12 mouse cellular contexts compared by ENCODE assay signal in genomic region chr10:39991155-39991554, GRCm38 (mm10). TPM values are rescaled to one million over a fixed set of nuclear protein-coding genes. Genes with fewer than 3 reads are reported as not detected.
A peak's percentile ranks its signal among the peaks of the same experiment; 100 is the strongest.
DNase-seq lines count a peak whose midpoint lies in the region; ATAC-seq and TF ChIP-seq lines count a peak whose summit lies in the region.
"Had no signal": no experiment of that assay in that cellular context is flagged by ENCODE, and none has a peak within 500 bp of the region (broad histone marks: within the 10 kb centered on the region; RNA-seq: fewer than 3 reads in every experiment).

No protein-coding gene starts in this region.

- H3K36me3 ChIP-seq in intestine, embryonic 16.5 days (ENCODE audit: control insufficient read depth, insufficient read depth, low read length) = no peaks in the 10 kb centered on the region
- no peaks in the 10 kb centered on the region for H3K36me3 ChIP-seq in intestine, postnatal 0 days (ENCODE audit: control insufficient read depth, insufficient read depth)
- H3K36me3 ChIP-seq in kidney, embryonic 16.5 days (ENCODE audit: insufficient read depth, low read length) = no peaks in the 10 kb centered on the region
- no peaks in the 10 kb centered on the region for H3K36me3 ChIP-seq in liver, embryonic 14.5 days (replicated peaks; ENCODE audit: control insufficient read depth, insufficient read depth, low read depth)
- no peaks in the 10 kb centered on the region for H3K36me3 ChIP-seq in forebrain, embryonic 15.5 days
- H3K36me3 ChIP-seq: hindbrain, embryonic 10.5 days had no signal

- H3K4me2 ChIP-seq in intestine, embryonic 16.5 days (ENCODE audit: low read depth, low read length) = no peak overlapping the region
- H3K4me2 ChIP-seq in intestine, postnatal 0 days (replicated peaks; ENCODE audit: low read depth) = no peak overlapping the region
- no peak overlapping the region for H3K4me2 ChIP-seq in kidney, embryonic 16.5 days (replicated peaks; ENCODE audit: low read depth, low read length)
- no peak overlapping the region for H3K4me2 ChIP-seq in liver, embryonic 14.5 days (ENCODE audit: low read depth)
- H3K4me2 ChIP-seq in forebrain, embryonic 15.5 days (replicated peaks) = no peak overlapping the region

- no peaks in the 10 kb centered on the region for H3K27me3 ChIP-seq in intestine, embryonic 16.5 days (replicated peaks; ENCODE audit: control insufficient read depth, insufficient read depth, low read length)
- no peaks in the 10 kb centered on the region for H3K27me3 ChIP-seq in intestine, postnatal 0 days (replicated peaks; ENCODE audit: control insufficient read depth, insufficient read depth, low read length)
- H3K27me3 ChIP-seq in kidney, embryonic 16.5 days (ENCODE audit: insufficient read depth, low read length) = no peaks in the 10 kb centered on the region
- no peaks in the 10 kb centered on the region for H3K27me3 ChIP-seq in liver, embryonic 14.5 days (ENCODE audit: control insufficient read depth, insufficient read depth, low read length)
- H3K27me3 ChIP-seq in forebrain, embryonic 15.5 days = no peaks in the 10 kb centered on the region

- TF ChIP-seq CTCF in intestine, postnatal 0 days (IDR thresholded peaks at IDR 0.05; ENCODE audit: low read depth) = no peak
- no peak for TF ChIP-seq CTCF in liver, embryonic 14.5 days (IDR thresholded peaks at IDR 0.05; ENCODE audit: low read depth)

- WGBS in intestine, embryonic 16.5 days = 48% methylated on average over 4 of the region's 4 CpGs
- WGBS in intestine, postnatal 0 days = 25% methylated on average over 4 of the region's 4 CpGs
- WGBS in kidney, embryonic 16.5 days = 53% methylated on average over 4 of the region's 4 CpGs
- WGBS in liver, embryonic 14.5 days (ENCODE audit: insufficient replicate concordance) = 19% methylated on average over 4 of the region's 4 CpGs
- WGBS in forebrain, embryonic 15.5 days = 91% methylated on average over 4 of the region's 4 CpGs

- H3K9me3 ChIP-seq in intestine, embryonic 16.5 days (ENCODE audit: control insufficient read depth, low read length) = no peaks in the 10 kb centered on the region
- H3K9me3 ChIP-seq in intestine, postnatal 0 days (ENCODE audit: control insufficient read depth) = no peaks in the 10 kb centered on the region
- peaks cover 12% of the 10 kb centered on the region for H3K9me3 ChIP-seq in kidney, embryonic 16.5 days (ENCODE audit: low read length)
- H3K9me3 ChIP-seq in liver, embryonic 14.5 days (ENCODE audit: control insufficient read depth, low read length) = no peaks in the 10 kb centered on the region
- H3K9me3 ChIP-seq in forebrain, embryonic 15.5 days = no peaks in the 10 kb centered on the region

- H3K27ac ChIP-seq in intestine, embryonic 16.5 days (ENCODE audit: low read length) = no peak overlapping the region
- H3K27ac ChIP-seq in intestine, postnatal 0 days (ENCODE audit: low read depth, low read length) = no peak overlapping the region
- peak overlapping the region; percentile 16; the same call in 1 of the 2 replicates for H3K27ac ChIP-seq in kidney, embryonic 16.5 days (ENCODE audit: low read length)
- no peak overlapping the region for H3K27ac ChIP-seq in liver, embryonic 14.5 days
- H3K27ac ChIP-seq in forebrain, embryonic 15.5 days (replicated peaks) = no peak overlapping the region
- H3K27ac ChIP-seq: hindbrain, embryonic 10.5 days; macrophage had no signal

- H3K9ac ChIP-seq in intestine, embryonic 16.5 days (ENCODE audit: low read depth, low read length) = no peak overlapping the region
- no peak overlapping the region for H3K9ac ChIP-seq in intestine, postnatal 0 days (ENCODE audit: low read depth, low read length)
- no peak overlapping the region for H3K9ac ChIP-seq in kidney, embryonic 16.5 days (replicated peaks; ENCODE audit: low read length)
- H3K9ac ChIP-seq in liver, embryonic 14.5 days (replicated peaks) = no peak overlapping the region
- H3K9ac ChIP-seq in forebrain, embryonic 15.5 days (replicated peaks) = no peak overlapping the region

- DNase-seq in liver, embryonic 14.5 days (ENCODE audit: low read depth in 3 of 3, low spot score in 3 of 3) = peak; percentile 32 to 41 (median 37)
- DNase-seq in thymus, postnatal 36 days = peak; percentile 33 to 45
- DNase-seq in layer of hippocampus, postnatal 36 days = no peak
- DNase-seq in frontal cortex, adult 2 months (ENCODE audit: extremely low spot score in 1 of 2, low spot score in 1 of 2) = no peak
- DNase-seq: cerebellum, postnatal 36 days had no signal

- peak; percentile 85 for TF ChIP-seq EP300 in liver, embryonic 14.5 days (IDR thresholded peaks at IDR 0.05; ENCODE audit: low read depth)

- ATAC-seq in intestine, embryonic 16.5 days = peak; percentile 46; the same call in 1 of the 2 replicates
- ATAC-seq in intestine, postnatal 0 days = no peak
- 0 out of 2 replicates have a peak, but pooled peaks have one; percentile 50 for ATAC-seq in kidney, embryonic 16.5 days (ENCODE audit: low FRiP score, low TSS enrichment)
- peak; percentile 65; the same call in 1 of the 2 replicates for ATAC-seq in liver, embryonic 14.5 days (ENCODE audit: insufficient read depth)
- no peak for ATAC-seq in forebrain, embryonic 15.5 days (replicated peaks)

- H3K4me3 ChIP-seq in intestine, embryonic 16.5 days (ENCODE audit: low read length) = no peak overlapping the region
- H3K4me3 ChIP-seq in intestine, postnatal 0 days (ENCODE audit: low read depth, low read length) = no peak overlapping the region
- H3K4me3 ChIP-seq in kidney, embryonic 16.5 days (ENCODE audit: low read length) = no peak overlapping the region
- H3K4me3 ChIP-seq in liver, embryonic 14.5 days (ENCODE audit: insufficient read depth in 1 of 2, low read depth in 2 of 2, low read length in 2 of 2) = no peak overlapping the region
- H3K4me3 ChIP-seq in forebrain, embryonic 15.5 days = no peak overlapping the region
- H3K4me3 ChIP-seq: hindbrain, embryonic 10.5 days had no signal

- H3K4me1 ChIP-seq in intestine, embryonic 16.5 days (ENCODE audit: control insufficient read depth, insufficient read depth, low read length) = no peaks in the 10 kb centered on the region
- no peaks in the 10 kb centered on the region for H3K4me1 ChIP-seq in intestine, postnatal 0 days (replicated peaks; ENCODE audit: control insufficient read depth, insufficient read depth, low read length)
- H3K4me1 ChIP-seq in kidney, embryonic 16.5 days (ENCODE audit: insufficient read depth, low read length) = no peaks in the 10 kb centered on the region; the same call in 1 of the 2 replicates
- H3K4me1 ChIP-seq in liver, embryonic 14.5 days (replicated peaks; ENCODE audit: control insufficient read depth in 2 of 2, insufficient read depth in 2 of 2, low read length in 1 of 2) = peaks cover 0 to 12% of the 10 kb centered on the region in 2 experiments; a peak in 2 of 4 replicates
- no peaks in the 10 kb centered on the region for H3K4me1 ChIP-seq in forebrain, embryonic 15.5 days
- H3K4me1 ChIP-seq: hindbrain, embryonic 10.5 days had no signal

RNA-seq across cellular contexts. Expression of gene Mfsd4b5, which starts 4.7 kb away (rescaled TPM):
- 0.29 and 0.43 TPM in 2 replicates for polyA plus RNA-seq in intestine, embryonic 16.5 days (2015; fragmentation: Nextera tagmentation; extraction: Ambion mirVana)
- 0.47 and 0.52 TPM in 2 replicates for polyA plus RNA-seq in intestine, postnatal 0 days (2015; fragmentation: Nextera tagmentation; extraction: Ambion mirVana)
- polyA plus RNA-seq in kidney, embryonic 16.5 days (2015; fragmentation: Nextera tagmentation; extraction: Ambion mirVana) = 7.0 and 7.5 TPM in 2 replicates
- 0.09 and 0.15 TPM in 2 replicates for polyA plus RNA-seq in liver, embryonic 14.5 days (2012; rRNA removed)
- polyA plus RNA-seq in liver, embryonic 14.5 days (2014; fragmentation: Nextera tagmentation; extraction: Ambion mirVana) = 0.04 TPM in 1 of 2 replicates, not detected in the other
- polyA plus RNA-seq in forebrain, embryonic 15.5 days (2015; fragmentation: Nextera tagmentation; extraction: Ambion mirVana) = not detected in 2 replicates
- total RNA-seq in layer of hippocampus, postnatal 36 days (2021) = under 1 TPM; 0.38 to 0.57 TPM
- 0.06 and 0.11 TPM in 2 replicates for polyA plus RNA-seq in frontal cortex, adult 2 months (2012; rRNA removed)
- polyA plus RNA-seq: hindbrain, embryonic 10.5 days had no signal

RNA-seq across cellular contexts. Expression of gene Mfsd4b3, which starts 31.2 kb away (rescaled TPM):
- 9.4 and 11.7 TPM in 2 replicates for polyA plus RNA-seq in intestine, embryonic 16.5 days (2015; fragmentation: Nextera tagmentation; extraction: Ambion mirVana)
- polyA plus RNA-seq in intestine, postnatal 0 days (2015; fragmentation: Nextera tagmentation; extraction: Ambion mirVana) = 7.8 and 9.0 TPM in 2 replicates
- 3.6 and 4.0 TPM in 2 replicates for polyA plus RNA-seq in kidney, embryonic 16.5 days (2015; fragmentation: Nextera tagmentation; extraction: Ambion mirVana)
- 1.2 and 1.4 TPM in 2 replicates for polyA plus RNA-seq in liver, embryonic 14.5 days (2012; rRNA removed)
- 2.3 TPM in 2 replicates for polyA plus RNA-seq in liver, embryonic 14.5 days (2014; fragmentation: Nextera tagmentation; extraction: Ambion mirVana)
- 0.13 TPM in 1 of 2 replicates, not detected in the other for polyA plus RNA-seq in forebrain, embryonic 15.5 days (2015; fragmentation: Nextera tagmentation; extraction: Ambion mirVana)
- not detected for total RNA-seq in layer of hippocampus, postnatal 36 days (2021)
- polyA plus RNA-seq in frontal cortex, adult 2 months (2012; rRNA removed) = not detected in 2 replicates

RNA-seq across cellular contexts. Expression of gene Mfsd4b1, which starts 33.9 kb away (rescaled TPM):
- polyA plus RNA-seq in intestine, embryonic 16.5 days (2015; fragmentation: Nextera tagmentation; extraction: Ambion mirVana) = 1.4 and 3.4 TPM in 2 replicates
- polyA plus RNA-seq in intestine, postnatal 0 days (2015; fragmentation: Nextera tagmentation; extraction: Ambion mirVana) = 8.4 TPM in 2 replicates
- 9.0 and 12.0 TPM in 2 replicates for polyA plus RNA-seq in kidney, embryonic 16.5 days (2015; fragmentation: Nextera tagmentation; extraction: Ambion mirVana)
- polyA plus RNA-seq in liver, embryonic 14.5 days (2012; rRNA removed) = 0.22 and 0.41 TPM in 2 replicates
- polyA plus RNA-seq in liver, embryonic 14.5 days (2014; fragmentation: Nextera tagmentation; extraction: Ambion mirVana) = 0.34 and 0.60 TPM in 2 replicates
- 0.27 and 0.28 TPM in 2 replicates for polyA plus RNA-seq in forebrain, embryonic 15.5 days (2015; fragmentation: Nextera tagmentation; extraction: Ambion mirVana)
- 1 to 10 TPM in 1 of 2 experiments, under 1 TPM in 1; 0.67 to 1.2 TPM for total RNA-seq in layer of hippocampus, postnatal 36 days (2021)
- polyA plus RNA-seq in frontal cortex, adult 2 months (2012; rRNA removed) = 0.40 and 0.48 TPM in 2 replicates
- polyA plus RNA-seq: hindbrain, embryonic 10.5 days; macrophage; small intestine, adult 2 months had no signal

Comparison
In these comparisons a context has a peak if more than half of its experiments do, and no peak if none do; other contexts are left out.
1. ATAC-seq: peak in intestine, embryonic 16.5 days (single experiment), kidney, embryonic 16.5 days (single experiment) and liver, embryonic 14.5 days (single experiment); none in intestine, postnatal 0 days (single experiment) and forebrain, embryonic 15.5 days (single experiment).
2. DNase-seq: peak in liver, embryonic 14.5 days (3 of 3) and thymus, postnatal 36 days (2 of 2); none in layer of hippocampus, postnatal 36 days (0 of 2) and frontal cortex, adult 2 months (0 of 2).